Mouse (Mus musculus): ENCODE data around the gene Serpina3b. TPM values are rescaled to one million over a fixed set of nuclear protein-coding genes. Genes with fewer than 3 reads are reported as not detected.

Gene Serpina3b
- polyA plus RNA-seq, 1 experiment = 0.84 TPM

DNA sequence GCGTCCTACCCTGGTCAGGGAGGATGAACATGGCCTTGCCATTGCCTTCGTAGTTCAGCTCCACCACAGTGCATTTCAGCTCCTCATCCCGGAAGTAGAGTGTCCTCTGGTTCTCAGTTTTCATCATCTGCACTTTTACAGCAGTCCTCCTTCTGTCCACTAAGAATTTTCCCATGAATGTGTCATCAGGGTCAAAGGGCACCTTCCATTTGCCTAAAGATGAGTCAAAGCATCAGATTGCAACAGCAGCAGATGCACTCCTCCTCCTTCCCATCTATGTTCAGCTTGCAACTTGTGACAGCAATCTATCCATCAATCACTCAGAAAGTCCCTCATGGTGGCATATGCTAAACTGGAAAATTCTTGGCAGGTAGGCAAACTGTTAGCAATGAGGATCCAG is 47.8 kb downstream of the Serpina3b start:
- no peak for DNase-seq (ENCODE audit: low spot score)

DNA sequence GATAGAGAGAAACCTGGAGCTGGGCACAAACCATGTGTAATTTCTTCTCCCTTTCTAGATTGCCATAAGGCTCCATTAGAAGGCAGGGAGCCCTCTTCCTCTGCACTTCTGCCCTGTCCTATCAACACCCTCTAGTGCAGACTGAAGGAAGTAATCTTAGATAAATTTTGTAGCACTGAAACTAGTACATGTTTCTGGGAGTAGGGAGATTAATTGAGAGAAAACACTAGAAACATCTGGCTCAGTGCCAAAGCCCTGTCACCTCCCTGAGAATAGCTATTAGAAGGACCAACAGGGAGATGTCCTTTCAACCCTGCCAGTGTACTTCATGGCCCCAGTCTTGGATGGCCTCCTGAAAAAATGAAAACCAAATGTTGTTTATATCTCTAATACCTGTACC is 50.8 kb downstream of the Serpina3b start:
- no peak for DNase-seq (ENCODE audit: low spot score)

DNA sequence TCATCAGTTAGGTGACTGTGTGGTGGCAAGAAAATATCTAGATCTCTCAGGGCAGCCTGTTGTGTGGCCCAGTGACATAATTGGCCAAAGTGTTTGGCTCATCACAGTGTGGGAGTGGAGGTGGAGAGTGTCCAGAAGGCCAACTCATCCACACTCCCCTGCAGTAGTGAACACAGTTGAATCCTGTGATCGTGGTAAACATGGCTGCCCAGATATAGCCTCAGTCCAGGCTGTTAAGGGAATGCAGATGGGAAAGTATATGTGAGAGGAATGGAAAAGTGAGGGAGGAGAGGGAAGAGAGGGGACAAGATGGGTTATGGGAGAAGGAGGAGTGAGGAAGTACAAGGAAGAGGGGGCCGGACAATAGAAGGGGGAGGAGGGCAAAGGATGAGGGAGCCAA is 51.2 kb downstream of the Serpina3b start:
- no peak for DNase-seq (ENCODE audit: low spot score)

DNA sequence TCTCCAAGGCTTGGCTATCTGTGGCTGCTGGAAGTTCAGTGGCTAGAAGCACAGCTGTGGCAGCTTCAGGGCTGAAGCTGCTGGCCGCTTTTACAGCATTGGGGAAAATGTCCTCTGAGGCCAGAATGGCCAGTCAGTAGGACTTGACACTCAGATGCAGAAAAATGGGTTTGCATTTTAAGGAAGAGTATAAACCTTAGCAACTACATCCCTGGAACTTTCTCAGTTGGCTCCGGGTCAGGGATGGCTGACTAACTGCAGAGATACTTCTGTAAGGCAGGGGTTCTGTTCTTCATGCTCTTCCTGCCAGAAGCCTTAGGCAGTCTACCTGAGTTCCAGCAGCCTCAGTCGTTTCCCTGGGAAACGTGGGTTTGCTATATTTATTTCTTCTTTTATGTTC is 57.2 kb downstream of the Serpina3b start:
- DNase-seq (ENCODE audit: low spot score) = no peak

DNA sequence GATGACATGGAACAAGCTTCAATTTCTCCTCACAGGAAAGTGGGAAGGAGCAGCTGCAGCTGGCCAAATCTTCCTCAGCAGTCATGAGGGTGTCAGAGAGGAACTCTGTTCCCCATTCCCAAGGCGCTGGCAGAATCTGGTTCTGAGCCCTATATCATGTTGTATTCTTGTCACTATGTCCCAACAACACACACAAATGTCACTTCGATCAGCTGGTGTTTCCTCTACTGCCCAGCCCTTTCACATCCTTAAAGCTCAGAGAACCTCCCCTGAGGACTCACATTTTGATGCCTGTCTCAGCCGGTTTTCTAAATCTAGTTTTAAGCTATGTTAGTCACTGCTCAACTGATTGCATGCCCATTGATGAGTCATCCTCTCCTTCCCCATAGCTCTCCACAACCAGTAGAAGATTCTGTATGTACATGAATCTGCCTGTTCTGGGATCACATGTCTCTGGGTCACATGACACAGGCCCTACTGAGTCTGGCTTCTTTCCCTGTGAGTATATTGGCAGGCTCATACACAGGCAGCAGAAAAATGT is 58.3 kb downstream of the Serpina3b start:
- no peak for DNase-seq (ENCODE audit: low spot score)

Other genes with a start within 250 kb of the Serpina3b start
- gene Serpina1c, start 223.1 kb upstream of the Serpina3b start, polyA plus RNA-seq (2012; rRNA removed) = 0.07 TPM in 1 of 2 replicates, not detected in the other
- gene Serpina1e, start 169.0 kb upstream of the Serpina3b start, polyA plus RNA-seq (2012; rRNA removed) = 0.06 and 0.43 TPM in 2 replicates
- gene Serpina11, start 138.0 kb upstream of the Serpina3b start, polyA plus RNA-seq (2012; rRNA removed) = not detected in 2 replicates
- 0.01 TPM in 1 of 2 replicates, not detected in the other for gene Serpina9, start 114.2 kb upstream of the Serpina3b start, polyA plus RNA-seq (2012; rRNA removed)
- not detected in 2 replicates for gene Serpina12, start 83.6 kb upstream of the Serpina3b start, polyA plus RNA-seq (2012; rRNA removed)
- not detected in 2 replicates for gene Serpina5, start 26.9 kb upstream of the Serpina3b start, polyA plus RNA-seq (2012; rRNA removed)
- gene Serpina3a, start 15.3 kb upstream of the Serpina3b start, polyA plus RNA-seq (2012; rRNA removed) = not detected in 2 replicates
- 4.5 and 5.4 TPM in 2 replicates for gene Serpina3c, start 25.9 kb downstream of the Serpina3b start, polyA plus RNA-seq (2012; rRNA removed)
- gene Serpina3f, start 86.5 kb downstream of the Serpina3b start, polyA plus RNA-seq (2012; rRNA removed) = 0.43 and 1.2 TPM in 2 replicates
- 12.6 and 18.0 TPM in 2 replicates for gene Serpina3g, start 108.2 kb downstream of the Serpina3b start, polyA plus RNA-seq (2012; rRNA removed)
- gene Serpina3i, start 135.1 kb downstream of the Serpina3b start, polyA plus RNA-seq (2012; rRNA removed) = 0.36 and 0.38 TPM in 2 replicates
- 0.10 and 0.13 TPM in 2 replicates for gene Serpina3j, start 186.6 kb downstream of the Serpina3b start, polyA plus RNA-seq (2012; rRNA removed)
- 0.22 and 0.25 TPM in 2 replicates for gene Serpina3k, start 210.5 kb downstream of the Serpina3b start, polyA plus RNA-seq (2012; rRNA removed)
- gene Serpina3m, start 210.5 kb downstream of the Serpina3b start, polyA plus RNA-seq (2012; rRNA removed) = 0.76 and 1.3 TPM in 2 replicates